Mouse (Mus musculus): ENCODE results near the gene Fhl2. TPM values are rescaled to one million over a fixed set of nuclear protein-coding genes. Genes with fewer than 3 reads are reported as not detected.

The Fhl2 gene
- polyA plus RNA-seq, 1 experiment from 2014 or later = 55.3 TPM

- no peak overlapping the region for H3K27ac ChIP-seq (ENCODE audit: low read depth, low read length)
- no peaks in the 10 kb centered on the region for H3K36me3 ChIP-seq (ENCODE audit: control insufficient read depth, insufficient read depth)
- H3K4me3 ChIP-seq (ENCODE audit: low read depth, low read length) = no peak overlapping the region
- H3K9me3 ChIP-seq (ENCODE audit: control insufficient read depth) = no peaks in the 10 kb centered on the region
- H3K4me2 ChIP-seq (replicated peaks; ENCODE audit: low read depth) = no peak overlapping the region
- H3K9ac ChIP-seq (ENCODE audit: low read depth, low read length) = no peak overlapping the region
- no peaks in the 10 kb centered on the region for H3K27me3 ChIP-seq (replicated peaks; ENCODE audit: control insufficient read depth, insufficient read depth, low read length)
- no peak for ATAC-seq
- WGBS = 66% methylated on average over 6 of the region's 6 CpGs
- H3K4me1 ChIP-seq (replicated peaks; ENCODE audit: control insufficient read depth, insufficient read depth, low read length) = no peaks in the 10 kb centered on the region
- no peak for TF ChIP-seq CTCF (IDR thresholded peaks at IDR 0.05; ENCODE audit: low read depth)
Observed at GRCm38 (mm10) chr1:43180912-43181311, 15.9 kb downstream of the Fhl2 start.

- no peaks in the 10 kb centered on the region for H3K36me3 ChIP-seq (ENCODE audit: control insufficient read depth, insufficient read depth)
- no peaks in the 10 kb centered on the region for H3K9me3 ChIP-seq (ENCODE audit: control insufficient read depth)
- no peak overlapping the region for H3K9ac ChIP-seq (ENCODE audit: low read depth, low read length)
- ATAC-seq = no peak
- no peak overlapping the region for H3K4me2 ChIP-seq (replicated peaks; ENCODE audit: low read depth)
- no peaks in the 10 kb centered on the region for H3K4me1 ChIP-seq (replicated peaks; ENCODE audit: control insufficient read depth, insufficient read depth, low read length)
- no peak overlapping the region for H3K4me3 ChIP-seq (ENCODE audit: low read depth, low read length)
- 81% methylated on average over 1 of the region's 1 CpGs for WGBS
- H3K27me3 ChIP-seq (replicated peaks; ENCODE audit: control insufficient read depth, insufficient read depth, low read length) = no peaks in the 10 kb centered on the region
- TF ChIP-seq CTCF (IDR thresholded peaks at IDR 0.05; ENCODE audit: low read depth) = no peak
- no peak overlapping the region for H3K27ac ChIP-seq (ENCODE audit: low read depth, low read length)
Observed at GRCm38 (mm10) chr1:43178780-43179179, 18.0 kb downstream of the Fhl2 start.

GRCm38 (mm10) chr1:43178378-43178777 is 18.4 kb downstream of the Fhl2 start:
- no peak overlapping the region for H3K9ac ChIP-seq (ENCODE audit: low read depth, low read length)
- H3K4me2 ChIP-seq (replicated peaks; ENCODE audit: low read depth) = no peak overlapping the region
- no peaks in the 10 kb centered on the region for H3K4me1 ChIP-seq (replicated peaks; ENCODE audit: control insufficient read depth, insufficient read depth, low read length)
- TF ChIP-seq CTCF (IDR thresholded peaks at IDR 0.05; ENCODE audit: low read depth) = no peak
- H3K9me3 ChIP-seq (ENCODE audit: control insufficient read depth) = no peaks in the 10 kb centered on the region
- H3K4me3 ChIP-seq (ENCODE audit: low read depth, low read length) = no peak overlapping the region
- H3K27me3 ChIP-seq (replicated peaks; ENCODE audit: control insufficient read depth, insufficient read depth, low read length) = no peaks in the 10 kb centered on the region
- no peaks in the 10 kb centered on the region for H3K36me3 ChIP-seq (ENCODE audit: control insufficient read depth, insufficient read depth)
- no peak overlapping the region for H3K27ac ChIP-seq (ENCODE audit: low read depth, low read length)
- 55% methylated on average over 6 of the region's 6 CpGs for WGBS
- no peak for ATAC-seq

GRCm38 (mm10) chr1:43173283-43174226 is 23.2 kb downstream of the Fhl2 start:
- no peak overlapping the region for H3K4me3 ChIP-seq (ENCODE audit: low read depth, low read length)
- H3K4me2 ChIP-seq (replicated peaks; ENCODE audit: low read depth) = no peak overlapping the region
- 63% methylated on average over 7 of the region's 7 CpGs for WGBS
- H3K27ac ChIP-seq (ENCODE audit: low read depth, low read length) = no peak overlapping the region
- H3K27me3 ChIP-seq (replicated peaks; ENCODE audit: control insufficient read depth, insufficient read depth, low read length) = no peaks in the 10 kb centered on the region
- H3K36me3 ChIP-seq (ENCODE audit: control insufficient read depth, insufficient read depth) = no peaks in the 10 kb centered on the region
- no peaks in the 10 kb centered on the region for H3K9me3 ChIP-seq (ENCODE audit: control insufficient read depth)
- no peak for ATAC-seq
- no peaks in the 10 kb centered on the region for H3K4me1 ChIP-seq (replicated peaks; ENCODE audit: control insufficient read depth, insufficient read depth, low read length)
- TF ChIP-seq CTCF (IDR thresholded peaks at IDR 0.05; ENCODE audit: low read depth) = no peak
- H3K9ac ChIP-seq (ENCODE audit: low read depth, low read length) = no peak overlapping the region

GRCm38 (mm10) chr1:43171816-43172215 is 25.0 kb downstream of the Fhl2 start:
- H3K27me3 ChIP-seq (replicated peaks; ENCODE audit: control insufficient read depth, insufficient read depth, low read length) = no peaks in the 10 kb centered on the region
- no peak for TF ChIP-seq CTCF (IDR thresholded peaks at IDR 0.05; ENCODE audit: low read depth)
- H3K27ac ChIP-seq (ENCODE audit: low read depth, low read length) = no peak overlapping the region
- 66% methylated on average over 6 of the region's 6 CpGs for WGBS
- no peak overlapping the region for H3K4me2 ChIP-seq (replicated peaks; ENCODE audit: low read depth)
- H3K4me1 ChIP-seq (replicated peaks; ENCODE audit: control insufficient read depth, insufficient read depth, low read length) = no peaks in the 10 kb centered on the region
- no peak for ATAC-seq
- H3K9ac ChIP-seq (ENCODE audit: low read depth, low read length) = no peak overlapping the region
- no peaks in the 10 kb centered on the region for H3K36me3 ChIP-seq (ENCODE audit: control insufficient read depth, insufficient read depth)
- no peaks in the 10 kb centered on the region for H3K9me3 ChIP-seq (ENCODE audit: control insufficient read depth)
- H3K4me3 ChIP-seq (ENCODE audit: low read depth, low read length) = no peak overlapping the region

GRCm38 (mm10) chr1:43171093-43171492 is 25.7 kb downstream of the Fhl2 start:
- no peak overlapping the region for H3K4me2 ChIP-seq (replicated peaks; ENCODE audit: low read depth)
- no peaks in the 10 kb centered on the region for H3K36me3 ChIP-seq (ENCODE audit: control insufficient read depth, insufficient read depth)
- no peak overlapping the region for H3K27ac ChIP-seq (ENCODE audit: low read depth, low read length)
- ATAC-seq = no peak
- no peaks in the 10 kb centered on the region for H3K4me1 ChIP-seq (replicated peaks; ENCODE audit: control insufficient read depth, insufficient read depth, low read length)
- H3K4me3 ChIP-seq (ENCODE audit: low read depth, low read length) = no peak overlapping the region
- WGBS = 33% methylated on average over 3 of the region's 3 CpGs
- no peaks in the 10 kb centered on the region for H3K27me3 ChIP-seq (replicated peaks; ENCODE audit: control insufficient read depth, insufficient read depth, low read length)
- no peak for TF ChIP-seq CTCF (IDR thresholded peaks at IDR 0.05; ENCODE audit: low read depth)
- H3K9me3 ChIP-seq (ENCODE audit: control insufficient read depth) = no peaks in the 10 kb centered on the region
- H3K9ac ChIP-seq (ENCODE audit: low read depth, low read length) = no peak overlapping the region

All from intestine, postnatal 0 days (tissue).